Mouse (Mus musculus) heart, postnatal 0 days (tissue): ENCODE data around the gene Pa2g4. TPM values are rescaled to one million over a fixed set of nuclear protein-coding genes. Genes with fewer than 3 reads are reported as not detected.

Experiments used
- ATAC-seq: fragments of 200-750 bp; cut with Nextera tagmentation; 2 replicates; pipeline ENCODE4 v1.8.0; 2017; ENCODE audit warnings: low read depth, moderate number of reproducible peaks, moderate library complexity; ENCODE audit not compliant: insufficient read depth
- DNase-seq: peaks from one replicate; pipeline ENCODE4 v3.0.0-alpha.2; 2016; ENCODE audit warnings: low spot score
- H3K27ac ChIP-seq: fragments of 300-500 bp; sonication (generic); 2 replicates; pipeline ENCODE4 v1.5.1; 2014; ENCODE audit warnings: low read depth, mild to moderate bottlenecking
- H3K27me3 ChIP-seq: fragments of 300-500 bp; sonication (generic); 2 replicates; pipeline ENCODE4 v1.6.1; 2014; ENCODE audit warnings: low read length, mixed read lengths; ENCODE audit not compliant: control insufficient read depth, insufficient read depth
- H3K36me3 ChIP-seq: fragments of 300-500 bp; sonication (generic); replicated peaks from 2 replicates; pipeline ENCODE4 v1.6.1; 2014; ENCODE audit warnings: low read length, mixed read lengths; ENCODE audit not compliant: control insufficient read depth, insufficient read depth
- H3K4me1 ChIP-seq: fragments of 300-500 bp; sonication (generic); 2 replicates; pipeline ENCODE4 v1.6.1; 2014; ENCODE audit warnings: antibody characterized with exemption; ENCODE audit not compliant: control insufficient read depth, insufficient read depth
- H3K4me2 ChIP-seq: fragments of 300-500 bp; sonication (generic); 2 replicates; pipeline ENCODE4 v1.6.1; 2014; ENCODE audit warnings: low read depth, mild to moderate bottlenecking, low read length, moderate library complexity
- H3K4me3 ChIP-seq: fragments of 300-500 bp; sonication (generic); 2 replicates; pipeline ENCODE4 v1.5.1; 2014; ENCODE audit warnings: low read depth, low read length
- H3K9ac ChIP-seq: fragments of 300-500 bp; sonication (generic); replicated peaks from 2 replicates; pipeline ENCODE4 v1.6.1; 2014; ENCODE audit warnings: low read depth, low read length, mixed read lengths
- H3K9me3 ChIP-seq: fragments of 300-500 bp; sonication (generic); replicated peaks from 2 replicates; pipeline ENCODE4 v1.6.1; 2016; ENCODE audit warnings: low read length; ENCODE audit not compliant: control insufficient read depth
- CTCF ChIP-seq: IDR thresholded peaks from 2 replicates; pipeline ENCODE4 v1.5.1; 2016; ENCODE audit warnings: antibody characterized with exemption, control low read depth, low read depth
- EP300 ChIP-seq: IDR thresholded peaks from 2 replicates; pipeline ENCODE4 v1.6.1; 2016; ENCODE audit warnings: antibody characterized with exemption, low read depth
- WGBS: fragments of 180-500 bp; shearing (Covaris S2); extraction: QIAGEN DNeasy Blood & Tissue Kit; methylation state at CpG from one replicate; pipeline ENCODE4 v1.1.7; 2014; 5-methylcytosine and 5-hydroxymethylcytosine counted together
- microRNA-seq: library from miRNA; unstranded; fragments of <30 nt; microRNA quantifications from one replicate; pipeline ENCODE4, GENCODE M21; 2016
- polyA plus RNA-seq: library from polyadenylated mRNA; unstranded; fragments of >200 nt; fragmentation: Nextera tagmentation; extraction: Ambion mirVana; gene quantifications from 2 replicates; pipeline ENCODE4 v1.2.1, GENCODE M21; 2015
- total RNA-seq: library from RNA; depleted of rRNA; stranded (reverse); fragments of >200 nt; gene quantifications from 2 replicates; pipeline ENCODE4 v1.2.3, GENCODE M21; 2014; ENCODE audit warnings: low replicate concordance; rRNA removed

Gene Pa2g4
- total and polyA plus RNA-seq, 2 experiments from 2014 or later, result 50.2 to 74.3 TPM

- H3K4me1 ChIP-seq, result no peaks in the 10 kb centered on the region
These were observed 55.5 kb downstream of the Pa2g4 start for GRCm38 (mm10) chr10:128510301-128510700.

GRCm38 (mm10) chr10:128509831-128510230 lies 56.0 kb downstream of the Pa2g4 start:
- TF ChIP-seq EP300, result no peak
- no peak for TF ChIP-seq CTCF
- ATAC-seq (no peak), DNase-seq (no peak)
- H3K27ac ChIP-seq, result no peak overlapping the region
- H3K27me3 ChIP-seq, result no peaks in the 10 kb centered on the region
- H3K36me3 ChIP-seq, result peaks cover 48% of the 10 kb centered on the region
- H3K4me3 ChIP-seq, result no peak overlapping the region
- H3K4me1 ChIP-seq, result peaks cover 4% of the 10 kb centered on the region; the same call in 1 of the 2 replicates
- H3K9me3 ChIP-seq, result no peaks in the 10 kb centered on the region
- H3K9ac ChIP-seq, result no peak overlapping the region
- no peak overlapping the region for H3K4me2 ChIP-seq
- WGBS, result 77% methylated on average over 4 of the region's 4 CpGs

More at GRCm38 (mm10) chr10:128510301-128510700, 55.5 kb downstream of the Pa2g4 start:
- no peak overlapping the region for H3K4me2 ChIP-seq
- H3K4me3 ChIP-seq, result no peak overlapping the region
- no peak overlapping the region for H3K27ac ChIP-seq
- ATAC-seq (no peak), DNase-seq (no peak)
- TF ChIP-seq EP300 (no peak), CTCF (no peak)
- H3K9ac ChIP-seq, result no peak overlapping the region
- 85% methylated on average over 11 of the region's 11 CpGs for WGBS
- H3K9me3 ChIP-seq, result no peaks in the 10 kb centered on the region
- peaks cover 53% of the 10 kb centered on the region for H3K36me3 ChIP-seq
- H3K27me3 ChIP-seq, result no peaks in the 10 kb centered on the region

GRCm38 (mm10) chr10:128509203-128509602 lies 56.6 kb downstream of the Pa2g4 start:
- TF ChIP-seq EP300 (no peak), CTCF (no peak)
- Histone ChIP-seq H3K9ac (no peak overlapping the region), H3K4me2 (no peak overlapping the region), H3K9me3 (no peaks in the 10 kb centered on the region), H3K4me3 (no peak overlapping the region), H3K4me1 (peaks cover 10% of the 10 kb centered on the region), H3K27me3 (no peaks in the 10 kb centered on the region), H3K36me3 (peaks cover 44% of the 10 kb centered on the region), H3K27ac (no peak overlapping the region)
- DNase-seq (no peak), ATAC-seq (no peak)
- WGBS, result 84% methylated on average over 9 of the region's 9 CpGs

GRCm38 (mm10) chr10:128508260-128508659 lies 57.5 kb downstream of the Pa2g4 start:
- 77% methylated on average over 9 of the region's 9 CpGs for WGBS
- H3K27ac ChIP-seq, result no peak overlapping the region
- no peak overlapping the region for H3K4me2 ChIP-seq
- DNase-seq (no peak), ATAC-seq (no peak)
- H3K27me3 ChIP-seq, result no peaks in the 10 kb centered on the region
- H3K36me3 ChIP-seq, result peaks cover 34% of the 10 kb centered on the region
- TF ChIP-seq CTCF, result no peak
- no peak for TF ChIP-seq EP300
- no peak overlapping the region for H3K4me3 ChIP-seq
- H3K4me1 ChIP-seq, result peaks cover 14% of the 10 kb centered on the region
- no peak overlapping the region for H3K9ac ChIP-seq
- H3K9me3 ChIP-seq, result no peaks in the 10 kb centered on the region

Small RNA genes within 50 kb of the gene (microRNA-seq; reads per million reads assigned to microRNA genes)
- gene Gm47275 (not detected), gene Mir6916 (not detected), gene Mir6917 (not detected)

Other genes starting within 250 kb of the Pa2g4 start
- gene Cnpy2, start 243.5 kb downstream of the Pa2g4 start, total RNA-seq, result 24.7 and 49.9 TPM in 2 replicates
- 170 and 190 TPM in 2 replicates for gene Cnpy2, start 243.5 kb downstream of the Pa2g4 start, polyA plus RNA-seq
- gene Cs, start 228.3 kb downstream of the Pa2g4 start, total RNA-seq, result 796 and 830 TPM in 2 replicates
- 590 and 625 TPM in 2 replicates for gene Cs, start 228.3 kb downstream of the Pa2g4 start, polyA plus RNA-seq
- 35.2 and 36.9 TPM in 2 replicates for gene Coq10a, start 197.0 kb downstream of the Pa2g4 start, total RNA-seq
- 52.9 and 61.2 TPM in 2 replicates for gene Coq10a, start 197.0 kb downstream of the Pa2g4 start, polyA plus RNA-seq
- gene Ankrd52, start 188.9 kb downstream of the Pa2g4 start, total RNA-seq, result 14.3 and 17.6 TPM in 2 replicates
- 4.2 and 4.5 TPM in 2 replicates for gene Ankrd52, start 188.9 kb downstream of the Pa2g4 start, polyA plus RNA-seq
- not detected in 2 replicates for gene Slc39a5, start 164.8 kb downstream of the Pa2g4 start, total RNA-seq
- gene Slc39a5, start 164.8 kb downstream of the Pa2g4 start, polyA plus RNA-seq, result not detected in 2 replicates
- gene Nabp2, start 154.5 kb downstream of the Pa2g4 start, total RNA-seq, result 28.1 and 34.6 TPM in 2 replicates
- gene Nabp2, start 154.5 kb downstream of the Pa2g4 start, polyA plus RNA-seq, result 55.5 and 56.1 TPM in 2 replicates
- 27.1 and 27.3 TPM in 2 replicates for gene Rnf41, start 154.3 kb downstream of the Pa2g4 start, total RNA-seq
- gene Rnf41, start 154.3 kb downstream of the Pa2g4 start, polyA plus RNA-seq, result 21.9 and 24.0 TPM in 2 replicates
- gene Smarcc2, start 106.7 kb downstream of the Pa2g4 start, total RNA-seq, result 40.8 and 42.1 TPM in 2 replicates
- gene Smarcc2, start 106.7 kb downstream of the Pa2g4 start, polyA plus RNA-seq, result 31.9 and 32.9 TPM in 2 replicates
- gene Myl6, start 71.8 kb downstream of the Pa2g4 start, total RNA-seq, result 606 and 830 TPM in 2 replicates
- gene Myl6, start 71.8 kb downstream of the Pa2g4 start, polyA plus RNA-seq, result 791 and 823 TPM in 2 replicates
- gene Myl6b, start 67.3 kb downstream of the Pa2g4 start, total RNA-seq, result 3.2 and 4.8 TPM in 2 replicates
- gene Myl6b, start 67.3 kb downstream of the Pa2g4 start, polyA plus RNA-seq, result 4.6 and 4.9 TPM in 2 replicates
- gene Esyt1, start 40.1 kb downstream of the Pa2g4 start, total RNA-seq, result 38.2 and 41.5 TPM in 2 replicates
- 12.6 and 13.0 TPM in 2 replicates for gene Esyt1, start 40.1 kb downstream of the Pa2g4 start, polyA plus RNA-seq
- 13.8 and 24.4 TPM in 2 replicates for gene Zc3h10, start 18.2 kb downstream of the Pa2g4 start, total RNA-seq
- gene Zc3h10, start 18.2 kb downstream of the Pa2g4 start, polyA plus RNA-seq, result 6.1 and 8.1 TPM in 2 replicates
- gene Rpl41, start 16.7 kb downstream of the Pa2g4 start, total RNA-seq, result 577 and 617 TPM in 2 replicates
- 2,108 and 2,189 TPM in 2 replicates for gene Rpl41, start 16.7 kb downstream of the Pa2g4 start, polyA plus RNA-seq
- 6.9 and 10.6 TPM in 2 replicates for gene Erbb3, start 23.7 kb upstream of the Pa2g4 start, total RNA-seq
- 3.0 and 3.1 TPM in 2 replicates for gene Erbb3, start 23.7 kb upstream of the Pa2g4 start, polyA plus RNA-seq
- gene Rps26, start 60.8 kb upstream of the Pa2g4 start, total RNA-seq, result 1,086 and 1,110 TPM in 2 replicates
- 341 and 360 TPM in 2 replicates for gene Rps26, start 60.8 kb upstream of the Pa2g4 start, polyA plus RNA-seq
- 0.11 and 1.4 TPM in 2 replicates for gene Ikzf4, start 80.0 kb upstream of the Pa2g4 start, total RNA-seq
- 0.52 and 0.59 TPM in 2 replicates for gene Ikzf4, start 80.0 kb upstream of the Pa2g4 start, polyA plus RNA-seq
- 17.2 and 21.4 TPM in 2 replicates for gene Suox, start 108.1 kb upstream of the Pa2g4 start, total RNA-seq
- 11.9 and 12.5 TPM in 2 replicates for gene Suox, start 108.1 kb upstream of the Pa2g4 start, polyA plus RNA-seq
- 68.1 and 75.3 TPM in 2 replicates for gene Rab5b, start 130.3 kb upstream of the Pa2g4 start, total RNA-seq
- gene Rab5b, start 130.3 kb upstream of the Pa2g4 start, polyA plus RNA-seq, result 51.2 and 54.8 TPM in 2 replicates
- gene Pmel, start 138.2 kb upstream of the Pa2g4 start, total RNA-seq, result 7.7 and 23.2 TPM in 2 replicates
- 2.0 and 3.0 TPM in 2 replicates for gene Pmel, start 138.2 kb upstream of the Pa2g4 start, polyA plus RNA-seq
- gene Cdk2, start 139.0 kb upstream of the Pa2g4 start, total RNA-seq, result 71.8 and 74.7 TPM in 2 replicates
- gene Cdk2, start 139.0 kb upstream of the Pa2g4 start, polyA plus RNA-seq, result 50.9 and 53.0 TPM in 2 replicates
- 4.8 and 6.8 TPM in 2 replicates for gene Dgka, start 178.9 kb upstream of the Pa2g4 start, total RNA-seq
- gene Dgka, start 178.9 kb upstream of the Pa2g4 start, polyA plus RNA-seq, result 4.8 and 5.2 TPM in 2 replicates
- 37.1 and 49.2 TPM in 2 replicates for gene Pym1, start 181.9 kb upstream of the Pa2g4 start, total RNA-seq
- gene Pym1, start 181.9 kb upstream of the Pa2g4 start, polyA plus RNA-seq, result 13.7 and 16.5 TPM in 2 replicates
- gene Mmp19, start 224.9 kb upstream of the Pa2g4 start, total RNA-seq, result 5.1 and 9.0 TPM in 2 replicates
- gene Mmp19, start 224.9 kb upstream of the Pa2g4 start, polyA plus RNA-seq, result 1.00 and 1.5 TPM in 2 replicates
- gene Dnajc14, start 238.1 kb upstream of the Pa2g4 start, total RNA-seq, result 28.6 and 29.7 TPM in 2 replicates
- gene Dnajc14, start 238.1 kb upstream of the Pa2g4 start, polyA plus RNA-seq, result 27.6 and 29.8 TPM in 2 replicates
- gene Tmem198b, start 238.4 kb upstream of the Pa2g4 start, total RNA-seq, result 17.9 and 24.4 TPM in 2 replicates
- 11.1 and 11.6 TPM in 2 replicates for gene Tmem198b, start 238.4 kb upstream of the Pa2g4 start, polyA plus RNA-seq